Mouse (Mus musculus) stomach, embryonic 16.5 days (tissue): ENCODE measurements around the gene Stat5b. TPM values are rescaled to one million over a fixed set of nuclear protein-coding genes. Genes with fewer than 3 reads are reported as not detected.

Experiments
- ATAC-seq: fragments of 200-750 bp; cut with Nextera tagmentation; 2 replicates; pipeline ENCODE4 v1.8.0; 2017; ENCODE audit warnings: moderate number of reproducible peaks, moderate TSS enrichment; ENCODE audit not compliant: insufficient read depth, low FRiP score
- H3K27ac ChIP-seq: fragments of 300-500 bp; sonication (generic); 2 replicates; pipeline ENCODE4 v1.5.1; 2014; ENCODE audit warnings: low read length
- H3K27me3 ChIP-seq: fragments of 300-500 bp; sonication (generic); 2 replicates; pipeline ENCODE4 v1.6.1; 2014; ENCODE audit warnings: low read length, control low read depth, mixed read lengths; ENCODE audit not compliant: control insufficient read depth, insufficient read depth
- H3K36me3 ChIP-seq: fragments of 300-500 bp; sonication (generic); 2 replicates; pipeline ENCODE4 v1.6.1; 2014; ENCODE audit warnings: low read length; ENCODE audit not compliant: control insufficient read depth, insufficient read depth
- H3K4me1 ChIP-seq: fragments of 300-500 bp; sonication (generic); 2 replicates; pipeline ENCODE4 v1.6.1; 2014; ENCODE audit warnings: low read length, control low read depth, mixed read lengths; ENCODE audit not compliant: control insufficient read depth, insufficient read depth
- H3K4me2 ChIP-seq: fragments of 300-500 bp; sonication (generic); 2 replicates; pipeline ENCODE4 v1.6.1; 2014; ENCODE audit warnings: low read depth, low read length, mixed read lengths
- H3K4me3 ChIP-seq: fragments of 300-500 bp; sonication (generic); replicated peaks from 2 replicates; pipeline ENCODE4 v1.5.1; 2014; ENCODE audit warnings: mild to moderate bottlenecking, low read length
- H3K9ac ChIP-seq: fragments of 300-500 bp; sonication (generic); 2 replicates; pipeline ENCODE4 v1.6.1; 2014; ENCODE audit warnings: low read length
- H3K9me3 ChIP-seq: fragments of 300-500 bp; sonication (generic); replicated peaks from 2 replicates; pipeline ENCODE4 v1.6.1; 2016; ENCODE audit warnings: low read length, control low read depth; ENCODE audit not compliant: control insufficient read depth
- WGBS: fragments of 180-500 bp; shearing (Covaris S2); extraction: QIAGEN DNeasy Blood & Tissue Kit; methylation state at CpG from one replicate; pipeline ENCODE4 v1.1.7; 2014; 5-methylcytosine and 5-hydroxymethylcytosine counted together
- polyA plus RNA-seq: library from polyadenylated mRNA; unstranded; fragments of >200 nt; fragmentation: Nextera tagmentation; extraction: Ambion mirVana; gene quantifications from 2 replicates; pipeline ENCODE4 v1.2.1, GENCODE M21; 2015

The Stat5b gene
- polyA plus RNA-seq, 1 experiment from 2014 or later = 27.4 TPM

DNA sequence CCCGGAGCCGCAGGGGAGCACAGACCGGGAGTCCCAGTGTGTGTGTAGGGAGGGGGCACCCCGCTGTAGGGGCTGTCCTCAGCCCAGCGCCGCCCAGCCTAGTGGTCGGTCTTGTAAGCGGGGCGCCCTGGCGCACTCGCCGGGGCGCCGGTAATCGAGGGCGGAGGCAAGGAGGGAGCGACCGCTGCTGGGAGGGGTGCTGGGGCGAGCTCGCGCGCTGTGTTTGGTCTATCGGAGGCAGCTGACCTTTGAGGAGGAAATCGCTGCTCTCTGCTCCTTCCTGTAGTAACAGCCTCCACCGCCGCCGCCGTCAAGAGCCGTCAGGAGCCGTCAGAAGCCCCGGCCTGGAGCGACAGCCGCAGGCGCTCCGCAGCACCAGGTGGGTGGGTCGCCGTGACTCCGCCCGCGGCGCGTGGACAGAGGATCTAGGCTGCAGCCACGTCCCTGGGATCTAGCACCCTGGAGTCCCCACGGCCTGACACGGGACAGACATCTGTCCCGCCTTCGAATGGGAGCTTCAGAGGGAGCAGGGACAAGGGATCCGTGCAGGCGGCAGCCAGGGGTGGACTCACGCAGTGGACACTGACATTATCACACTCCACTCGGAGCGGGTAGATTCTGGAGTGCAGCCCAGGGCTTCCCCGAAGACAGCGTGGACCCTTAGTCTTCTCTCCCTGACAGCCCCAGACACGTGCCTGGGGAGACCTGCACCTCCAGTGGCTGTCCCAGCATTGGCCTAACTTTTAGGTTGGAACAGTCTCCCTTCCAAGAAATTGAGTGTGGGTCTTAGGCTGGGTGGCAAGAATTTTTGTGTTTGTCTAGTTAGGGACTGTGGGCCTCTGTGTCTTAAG, 9.9 kb upstream of the Stat5b start:
- Histone ChIP-seq H3K36me3 (no peaks in the 10 kb centered on the region), H3K27me3 (no peaks in the 10 kb centered on the region), H3K27ac (peak overlapping the region; percentile 60), H3K4me2 (peak overlapping the region; percentile 82), H3K9me3 (no peaks in the 10 kb centered on the region), H3K4me3 (peak overlapping the region; percentile 59), H3K9ac (peak overlapping the region; percentile 79), H3K4me1 (peaks cover 10% of the 10 kb centered on the region; the same call in 1 of the 2 replicates)
- 2% methylated on average over 55 of the region's 55 CpGs for WGBS
- ATAC-seq = peak; percentile 92

DNA sequence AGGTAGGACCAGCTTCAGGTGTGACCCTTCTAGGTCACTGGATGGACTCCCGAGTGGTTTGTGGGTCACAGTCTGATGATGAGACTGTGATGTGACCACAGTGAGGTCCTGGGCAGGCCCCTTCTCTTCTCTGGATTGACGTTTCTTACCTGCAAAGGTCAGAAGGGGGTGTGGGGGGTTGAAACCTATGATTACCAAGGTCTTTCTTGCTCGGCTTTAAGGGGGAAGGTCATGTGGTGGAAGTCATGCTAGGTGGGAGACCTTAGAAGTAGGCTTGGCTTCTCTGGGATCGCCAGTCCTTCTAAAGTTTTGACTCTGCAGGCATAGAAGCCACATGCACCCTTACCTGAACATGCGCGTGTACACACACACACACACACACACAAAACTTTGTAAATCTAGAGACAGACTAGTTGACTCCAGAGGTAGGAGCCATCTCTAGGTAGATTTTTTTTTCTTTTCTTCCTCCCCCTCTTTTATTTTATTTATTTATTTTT, 9.1 kb upstream of the Stat5b start:
- peaks cover 10% of the 10 kb centered on the region; the same call in 1 of the 2 replicates for H3K4me1 ChIP-seq
- WGBS = 51% methylated on average over 6 of the region's 6 CpGs
- no peaks in the 10 kb centered on the region for H3K9me3 ChIP-seq
- no peaks in the 10 kb centered on the region for H3K36me3 ChIP-seq
- H3K27me3 ChIP-seq = no peaks in the 10 kb centered on the region
- peak overlapping the region; percentile 82 for H3K4me2 ChIP-seq
- 0 out of 2 replicates have a peak overlapping the region, but pooled peaks have one; percentile 30 for H3K27ac ChIP-seq
- H3K4me3 ChIP-seq = peak overlapping the region; percentile 59
- H3K9ac ChIP-seq = peak overlapping the region; percentile 79
- ATAC-seq = no peak

DNA sequence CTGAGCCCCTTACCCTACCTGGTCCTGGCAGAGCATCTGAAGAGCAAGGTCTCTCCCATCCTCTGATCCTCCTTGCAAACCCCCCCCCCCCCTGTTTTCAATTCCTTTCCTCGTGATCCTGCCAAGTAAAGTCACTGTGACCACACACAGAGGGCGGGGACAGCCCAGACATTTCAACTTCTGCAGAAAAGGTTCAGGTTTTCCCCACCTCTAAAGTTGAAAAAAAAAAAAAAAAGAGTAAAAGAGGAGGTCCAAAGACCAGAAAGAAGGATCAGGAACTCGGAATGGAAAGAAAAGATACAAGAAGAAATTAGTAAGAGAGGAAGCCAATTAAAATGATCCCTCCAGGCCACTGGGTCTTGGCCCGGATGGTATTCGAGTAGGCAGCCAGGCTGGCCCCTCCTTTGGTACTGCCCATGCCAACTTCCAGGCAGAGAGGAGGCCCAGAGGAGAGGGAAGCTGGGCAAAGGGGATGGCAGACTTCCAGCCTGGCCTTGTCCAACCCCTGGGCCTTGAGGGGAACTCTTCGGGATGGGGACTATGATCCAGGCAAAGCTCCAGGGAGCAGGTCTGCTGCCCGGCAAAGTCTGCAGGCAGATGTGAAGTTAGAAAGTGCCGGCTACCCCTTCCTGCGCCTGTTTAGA, 8.5 kb upstream of the Stat5b start, which contains the start of gene Stat5a:
Gene Stat5a (plus strand): TSS at position 417 of the 644 bp plus-strand sequence.
- peak within 1 kb of the TSS; percentile 79 for H3K9ac ChIP-seq
- peak within 1 kb of the TSS; percentile 82 for H3K4me2 ChIP-seq
- H3K9me3 ChIP-seq = no peaks in the 10 kb centered on the region
- 57% methylated on average over 9 of the region's 9 CpGs for WGBS
- H3K4me3 ChIP-seq = peak within 1 kb of the TSS; percentile 59
- no peak for ATAC-seq
- peak within 1 kb of the TSS; percentile 60 for H3K27ac ChIP-seq
- peaks cover 10% of the 10 kb centered on the region; the same call in 1 of the 2 replicates for H3K4me1 ChIP-seq
- H3K36me3 ChIP-seq = no peaks in the 10 kb centered on the region
- H3K27me3 ChIP-seq = no peaks in the 10 kb centered on the region

DNA sequence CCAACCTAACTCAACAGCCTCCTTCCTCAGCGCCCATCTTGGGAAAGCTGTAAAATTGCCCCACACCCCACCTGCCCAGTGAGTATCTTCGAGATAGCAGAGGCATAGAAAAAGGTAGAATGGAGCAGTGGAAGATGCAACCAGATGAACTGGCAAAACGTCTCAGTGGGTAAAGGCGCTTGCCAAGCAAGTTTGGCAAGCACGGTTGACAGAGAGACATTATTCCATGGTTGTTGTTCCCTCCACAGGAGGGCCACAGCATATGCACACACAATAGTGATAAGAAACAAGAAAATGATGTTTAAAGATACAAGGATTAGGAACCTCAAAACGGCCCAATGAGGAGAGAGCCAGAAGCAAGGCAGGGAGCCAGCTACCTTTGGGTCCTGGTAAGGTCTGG, 7.4 kb upstream of the Stat5b start:
- H3K9ac ChIP-seq = no peak overlapping the region
- peaks cover 10% of the 10 kb centered on the region; the same call in 1 of the 2 replicates for H3K4me1 ChIP-seq
- H3K36me3 ChIP-seq = no peaks in the 10 kb centered on the region
- 57% methylated on average over 6 of the region's 6 CpGs for WGBS
- H3K4me3 ChIP-seq = no peak overlapping the region
- H3K27ac ChIP-seq = no peak overlapping the region
- H3K9me3 ChIP-seq = no peaks in the 10 kb centered on the region
- H3K4me2 ChIP-seq = no peak overlapping the region
- H3K27me3 ChIP-seq = no peaks in the 10 kb centered on the region
- ATAC-seq = no peak

DNA sequence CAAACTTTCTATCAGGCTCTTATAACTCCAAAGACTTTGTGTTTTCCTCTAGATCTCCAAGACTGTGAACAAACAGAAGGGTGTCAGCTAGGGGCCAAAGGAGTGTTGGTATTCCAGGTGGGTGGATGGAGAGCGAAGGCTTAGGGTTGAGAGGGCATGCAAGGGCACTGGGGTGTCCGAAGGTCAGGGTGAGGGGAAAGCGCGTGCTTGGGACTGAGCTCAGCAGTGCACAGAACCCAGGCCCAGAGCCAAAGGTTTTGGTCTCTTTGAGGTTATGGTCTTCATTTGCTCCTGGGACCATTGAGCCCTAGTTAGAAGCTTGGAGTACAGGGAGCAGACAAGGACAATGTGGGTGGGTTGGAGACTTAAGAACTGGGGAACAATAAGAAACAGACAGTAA, 4.7 kb upstream of the Stat5b start:
- H3K4me2 ChIP-seq = no peak overlapping the region
- no peak overlapping the region for H3K4me3 ChIP-seq
- H3K27me3 ChIP-seq = no peaks in the 10 kb centered on the region
- H3K9ac ChIP-seq = no peak overlapping the region
- H3K9me3 ChIP-seq = no peaks in the 10 kb centered on the region
- peaks cover 14% of the 10 kb centered on the region; the same call in 1 of the 2 replicates for H3K4me1 ChIP-seq
- WGBS = 90% methylated on average over 4 of the region's 4 CpGs
- ATAC-seq = no peak
- no peak overlapping the region for H3K27ac ChIP-seq
- no peaks in the 10 kb centered on the region for H3K36me3 ChIP-seq

DNA sequence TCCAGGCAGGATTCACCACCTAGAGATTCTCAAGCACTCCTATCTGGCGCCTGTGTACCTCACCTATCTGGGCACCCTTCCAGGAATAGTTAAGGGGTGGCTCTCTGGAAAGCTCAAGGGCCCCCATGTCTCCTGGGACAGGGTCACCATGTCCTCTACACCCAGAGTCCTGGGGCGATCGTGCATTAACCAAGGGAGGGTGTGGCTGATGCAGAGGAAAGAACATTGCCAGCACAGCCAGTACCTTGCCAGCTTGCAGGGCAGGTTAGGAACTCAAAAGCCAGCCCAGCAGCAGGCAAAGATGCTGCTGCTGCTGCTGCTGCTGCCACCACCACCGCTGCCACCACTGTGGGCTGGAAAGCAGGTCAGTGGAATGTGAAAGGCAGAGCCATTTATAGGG, 3.7 kb upstream of the Stat5b start:
- Histone ChIP-seq H3K27me3 (no peaks in the 10 kb centered on the region), H3K27ac (no peak overlapping the region), H3K4me2 (no peak overlapping the region), H3K9me3 (no peaks in the 10 kb centered on the region), H3K9ac (0 out of 2 replicates have a peak overlapping the region, but pooled peaks have one; percentile 8), H3K4me3 (no peak overlapping the region), H3K36me3 (no peaks in the 10 kb centered on the region), H3K4me1 (peaks cover 9% of the 10 kb centered on the region; the same call in 1 of the 2 replicates)
- ATAC-seq = no peak
- WGBS = 48% methylated on average over 4 of the region's 4 CpGs

DNA sequence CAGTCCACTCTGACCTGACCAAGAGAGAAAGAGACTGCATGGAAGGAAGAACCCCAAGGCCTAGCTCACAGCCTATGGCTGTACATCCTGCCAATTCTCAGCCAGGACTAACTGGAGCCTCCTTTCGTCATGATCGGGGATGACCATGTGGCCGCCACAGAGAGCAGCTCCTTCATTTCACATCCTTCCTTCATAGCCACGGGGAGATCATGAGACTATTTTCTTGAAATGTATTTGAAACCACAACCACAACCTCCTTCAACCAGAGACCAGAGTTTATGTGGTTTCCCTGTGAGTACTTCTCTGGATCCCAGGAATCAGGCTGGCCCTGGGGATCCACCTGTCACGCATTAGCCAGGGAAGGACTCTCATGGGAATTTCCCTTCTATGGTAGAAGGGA, 2.5 kb upstream of the Stat5b start:
- H3K9me3 ChIP-seq = no peaks in the 10 kb centered on the region

DNA sequence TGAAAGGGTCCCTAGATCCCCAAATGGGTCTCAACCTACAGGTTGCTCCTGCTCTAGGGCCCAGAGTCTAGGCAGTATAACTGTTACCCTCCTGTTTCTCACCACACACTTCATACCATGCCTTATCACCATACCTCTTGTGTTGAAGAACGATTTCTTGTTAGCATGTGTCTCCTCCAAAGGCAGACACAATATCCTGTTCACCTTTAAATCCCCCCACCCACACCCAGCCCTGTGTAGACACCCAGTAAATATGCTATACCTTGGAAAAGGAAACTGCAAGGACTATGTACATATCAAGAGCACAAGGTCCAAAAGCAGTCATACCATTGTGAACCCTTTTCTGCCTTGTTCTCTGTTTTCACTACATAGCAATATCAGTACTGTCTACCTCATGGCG, 1.6 kb upstream of the Stat5b start:
- Histone ChIP-seq H3K27me3 (no peaks in the 10 kb centered on the region), H3K36me3 (no peaks in the 10 kb centered on the region), H3K9me3 (no peaks in the 10 kb centered on the region), H3K9ac (no peak overlapping the region), H3K27ac (no peak overlapping the region), H3K4me2 (no peak overlapping the region), H3K4me3 (no peak overlapping the region), H3K4me1 (peaks cover 21% of the 10 kb centered on the region)
- 69% methylated on average over 2 of the region's 2 CpGs for WGBS
- no peak for ATAC-seq

More for the DNA sequence above, 2.5 kb upstream of the Stat5b start:
- 82% methylated on average over 5 of the region's 5 CpGs for WGBS
- no peak overlapping the region for H3K4me2 ChIP-seq
- no peak overlapping the region for H3K9ac ChIP-seq
- no peak overlapping the region for H3K4me3 ChIP-seq
- H3K27me3 ChIP-seq = no peaks in the 10 kb centered on the region
- peaks cover 20% of the 10 kb centered on the region for H3K4me1 ChIP-seq
- no peak overlapping the region for H3K27ac ChIP-seq
- ATAC-seq = no peak
- no peaks in the 10 kb centered on the region for H3K36me3 ChIP-seq
